Mouse (Mus musculus) C2C12 (cell line): ENCODE results near the gene Exosc3. TPM values are rescaled to one million over a fixed set of nuclear protein-coding genes. Genes with fewer than 3 reads are reported as not detected.
A peak's percentile ranks its signal among the peaks of the same experiment; 100 is the strongest.
"Not testable (repeated sequence)": the region's sequence is repeated elsewhere in the genome, so short reads cannot be mapped to it uniquely, and the experiment has no call there.

Experiments
- H3K27me3 ChIP-seq: one replicate; pipeline ENCODE4 v1.6.1; 2011; ENCODE audit not compliant: control insufficient read depth, insufficient read depth, insufficient read length
- H3K36me3 ChIP-seq: one replicate; pipeline ENCODE4 v1.6.1; 2011; ENCODE audit not compliant: control insufficient read depth, insufficient read depth
- H3K4me3 ChIP-seq: one replicate; pipeline ENCODE4 v1.5.1; 2011; ENCODE audit warnings: mild to moderate bottlenecking, control low read depth; ENCODE audit not compliant: poor library complexity, insufficient read depth, severe bottlenecking
- H3K79me2 ChIP-seq: one replicate; pipeline ENCODE4 v1.6.1; 2011; ENCODE audit not compliant: control insufficient read depth, insufficient read depth
- H3K79me3 ChIP-seq: one replicate; pipeline ENCODE4 v1.6.1; 2011; ENCODE audit warnings: low read depth, control low read depth
- H3ac ChIP-seq: one replicate; pipeline ENCODE3; 2011; ENCODE audit warnings: low read depth; ENCODE audit not compliant: control insufficient read depth, insufficient read length
- CEBPB ChIP-seq: IDR thresholded peaks from one replicate; pipeline ENCODE4 v1.6.1; 2011; ENCODE audit warnings: low read depth, mild to moderate bottlenecking, control low read depth, moderate library complexity
- CTCF ChIP-seq: IDR thresholded peaks from one replicate; pipeline ENCODE4 v1.5.1; 2011; ENCODE audit not compliant: control insufficient read depth, insufficient read depth, insufficient read length
- FOSL1 ChIP-seq: IDR thresholded peaks from one replicate; pipeline ENCODE4 v1.8.0; 2011; ENCODE audit warnings: mild to moderate bottlenecking, low read length; ENCODE audit not compliant: poor library complexity, insufficient read depth, severe bottlenecking
- MAX ChIP-seq: IDR thresholded peaks from one replicate; pipeline ENCODE4 v1.6.1; 2011; ENCODE audit warnings: mild to moderate bottlenecking, control low read depth
- MYOD1 ChIP-seq: IDR thresholded peaks from one replicate; pipeline ENCODE4 v1.6.1; 2011; ENCODE audit warnings: low read depth; ENCODE audit not compliant: control insufficient read depth, insufficient read length
- MYOG ChIP-seq: IDR thresholded peaks from one replicate; pipeline ENCODE4 v1.6.1; 2011; ENCODE audit not compliant: control insufficient read depth, insufficient read length; ENCODE audit errors: extremely low read depth
- USF1 ChIP-seq: IDR thresholded peaks from one replicate; pipeline ENCODE4 v1.6.1; 2011; ENCODE audit warnings: low read depth, mild to moderate bottlenecking, control low read depth, moderate library complexity
- long read RNA-seq, 2 experiments: library from polyadenylated mRNA; unstranded; transcript quantifications; one replicate each; pipeline ENCODE4 v2.0.0; 2019 to 2020
- polyA plus RNA-seq: library from polyadenylated mRNA; unstranded; fragments of >200 nt; fragmentation: generic; extraction: Trizol; gene quantifications from one replicate; pipeline ENCODE4 v1.2.1, GENCODE M21; 2012; ENCODE audit warnings: missing spikeins

The Exosc3 gene
- 55.3 TPM for polyA plus RNA-seq
- long read RNA-seq, experiment 1, transcript Exosc3-201 (4 exons, 1,077 nt) = major isoform, 40 of 43 reads
- long read RNA-seq, experiment 1, partial matches to known transcripts = 1 of 43 reads
- long read RNA-seq, experiment 1, other reads (novel, unspliced or antisense) = 1 of 43 reads
- long read RNA-seq, experiment 2, transcript Exosc3-201 (4 exons, 1,077 nt) = major isoform, 35 of 36 reads
- long read RNA-seq, experiment 2, partial matches to known transcripts = 1 of 36 reads
- long read RNA-seq, experiment 2, other reads (novel, unspliced or antisense) = 0 of 36 reads

DNA sequence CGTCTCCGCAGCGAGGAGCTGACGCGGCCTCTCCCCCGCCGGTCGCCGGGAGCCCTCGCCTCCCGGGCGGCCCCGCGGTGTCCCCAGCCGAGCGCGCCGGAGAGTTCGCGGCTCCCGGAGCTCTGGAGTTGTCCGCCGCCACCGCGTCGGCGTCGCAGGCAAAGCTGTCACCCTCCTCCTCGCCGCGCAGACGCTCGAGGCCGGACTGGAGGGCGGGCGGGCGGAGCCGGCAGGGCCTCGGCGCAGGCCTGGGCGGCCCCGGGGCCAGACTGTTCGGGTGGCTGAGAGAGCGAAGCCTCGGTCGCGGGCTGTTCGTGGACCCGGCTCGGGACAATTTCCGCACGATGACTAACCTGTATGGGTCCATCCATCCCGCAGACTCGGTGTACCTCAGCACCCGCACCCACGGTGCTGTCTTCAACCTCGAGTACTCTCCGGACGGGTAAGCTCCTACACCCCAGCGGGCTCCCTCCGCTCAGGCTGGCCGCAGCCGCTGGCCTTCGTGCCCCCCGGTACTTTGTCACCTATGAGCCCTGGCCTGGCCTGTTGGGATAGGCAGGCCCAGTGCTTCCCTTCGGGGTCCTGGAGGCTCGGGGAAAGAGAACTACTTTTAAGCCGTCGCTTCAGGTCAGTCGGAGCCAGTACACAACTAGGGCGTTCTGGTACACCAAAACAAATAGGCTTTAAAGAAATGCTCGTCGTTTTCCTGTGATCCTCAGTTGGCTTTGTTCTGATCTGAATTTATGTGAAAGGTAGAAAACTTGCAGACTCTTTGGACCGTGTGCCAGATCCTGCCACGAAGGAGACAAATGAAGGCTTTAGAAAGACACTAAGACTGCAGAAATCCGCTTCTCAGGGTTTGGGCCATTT, at the start of gene Exosc3:
Gene Exosc3 (minus strand): TSS at position 447 of the 870 bp plus-strand sequence.
- TF ChIP-seq USF1 = no peak
- no peak for TF ChIP-seq CEBPB
- no peak for TF ChIP-seq MYOD1
- no peak for TF ChIP-seq FOSL1
- TF ChIP-seq MAX = no peak
- no peak for TF ChIP-seq MYOG
- no peak for TF ChIP-seq CTCF
- Histone ChIP-seq H3ac (peak within 1 kb of the TSS; percentile 96), H3K36me3 (peaks cover 27% of the 10 kb centered on the region), H3K79me2 (peaks cover 55% of the 10 kb centered on the region), H3K4me3 (peak within 1 kb of the TSS; percentile 75), H3K27me3 (no peaks in the 10 kb centered on the region), H3K79me3 (peaks cover 44% of the 10 kb centered on the region)

DNA sequence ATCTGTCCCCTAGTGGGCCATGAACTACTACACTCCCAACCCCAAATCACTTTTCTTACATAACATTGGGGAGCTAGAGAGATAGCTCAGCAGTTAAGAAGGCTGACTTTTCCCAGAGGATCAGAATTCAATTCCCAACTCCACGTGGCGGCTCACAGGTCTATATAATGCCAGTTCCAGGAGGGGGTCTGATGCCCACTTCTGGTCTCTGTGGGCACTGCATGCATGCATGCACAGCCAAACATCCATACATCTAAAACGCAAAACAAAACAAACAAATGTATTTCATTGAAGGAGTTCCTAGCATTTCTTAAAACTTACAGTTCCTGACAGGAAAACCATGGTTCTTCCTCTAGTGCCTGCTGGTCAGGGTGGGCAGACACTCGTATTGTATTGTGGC, 49.6 kb upstream of the Exosc3 start:
- H3K79me2 ChIP-seq = no peaks in the 10 kb centered on the region
- no peaks in the 10 kb centered on the region for H3K36me3 ChIP-seq
- TF ChIP-seq USF1 = no peak
- TF ChIP-seq FOSL1 = no peak
- TF ChIP-seq MAX = no peak
- no peak for TF ChIP-seq MYOD1
- TF ChIP-seq CTCF = no peak
- TF ChIP-seq CEBPB = no peak
- TF ChIP-seq MYOG = no peak
- peaks cover 2% of the 10 kb centered on the region for H3K79me3 ChIP-seq
- H3K27me3 ChIP-seq = no peaks in the 10 kb centered on the region
- no peak overlapping the region for H3ac ChIP-seq
- no peak overlapping the region for H3K4me3 ChIP-seq

DNA sequence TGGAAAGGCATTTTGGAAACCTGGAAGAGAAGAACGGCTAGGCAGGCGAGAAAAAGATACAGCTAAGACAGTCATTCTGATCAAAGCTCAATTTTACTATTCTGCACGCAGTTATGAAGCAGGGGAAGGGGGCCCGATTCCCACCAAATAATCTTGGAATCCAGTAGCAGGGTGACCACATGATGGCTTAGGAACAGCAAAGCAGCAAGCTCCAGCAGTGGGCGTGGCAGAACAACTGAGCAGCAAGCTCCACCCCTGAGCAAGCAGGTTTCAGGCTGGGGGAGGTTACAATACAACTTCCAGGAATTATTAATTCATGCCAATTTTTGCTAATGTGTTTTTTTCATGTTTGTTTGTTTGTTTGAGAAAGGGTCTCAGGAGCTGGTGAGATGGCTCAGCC, 44.8 kb upstream of the Exosc3 start:
- H3K36me3 ChIP-seq, H3K27me3 ChIP-seq, H3K4me3 ChIP-seq, H3ac ChIP-seq, H3K79me3 ChIP-seq, H3K79me2 ChIP-seq: not testable (repeated sequence)

DNA sequence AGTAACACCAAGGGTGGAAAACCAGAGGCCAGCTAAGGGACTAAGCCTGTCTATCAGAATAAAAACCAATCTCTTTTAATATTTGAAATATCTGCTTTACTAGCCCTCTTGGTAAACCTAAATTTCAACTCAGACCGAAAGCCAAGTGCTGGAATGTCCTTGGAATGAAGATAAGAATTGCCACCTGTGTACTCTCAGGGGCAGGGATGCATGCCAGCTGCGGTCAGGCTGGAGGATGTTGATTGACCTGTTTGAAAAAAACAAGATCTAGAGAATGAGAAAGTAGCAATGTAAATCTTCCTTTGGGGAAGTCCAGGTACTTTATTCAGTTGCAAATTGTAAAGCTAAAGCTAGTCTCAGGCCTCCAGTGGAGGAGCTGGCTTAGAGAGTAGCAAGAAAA, 39.6 kb upstream of the Exosc3 start:
- H3K79me2 ChIP-seq, H3ac ChIP-seq, H3K79me3 ChIP-seq, H3K4me3 ChIP-seq, H3K36me3 ChIP-seq, H3K27me3 ChIP-seq: not testable (repeated sequence)

DNA sequence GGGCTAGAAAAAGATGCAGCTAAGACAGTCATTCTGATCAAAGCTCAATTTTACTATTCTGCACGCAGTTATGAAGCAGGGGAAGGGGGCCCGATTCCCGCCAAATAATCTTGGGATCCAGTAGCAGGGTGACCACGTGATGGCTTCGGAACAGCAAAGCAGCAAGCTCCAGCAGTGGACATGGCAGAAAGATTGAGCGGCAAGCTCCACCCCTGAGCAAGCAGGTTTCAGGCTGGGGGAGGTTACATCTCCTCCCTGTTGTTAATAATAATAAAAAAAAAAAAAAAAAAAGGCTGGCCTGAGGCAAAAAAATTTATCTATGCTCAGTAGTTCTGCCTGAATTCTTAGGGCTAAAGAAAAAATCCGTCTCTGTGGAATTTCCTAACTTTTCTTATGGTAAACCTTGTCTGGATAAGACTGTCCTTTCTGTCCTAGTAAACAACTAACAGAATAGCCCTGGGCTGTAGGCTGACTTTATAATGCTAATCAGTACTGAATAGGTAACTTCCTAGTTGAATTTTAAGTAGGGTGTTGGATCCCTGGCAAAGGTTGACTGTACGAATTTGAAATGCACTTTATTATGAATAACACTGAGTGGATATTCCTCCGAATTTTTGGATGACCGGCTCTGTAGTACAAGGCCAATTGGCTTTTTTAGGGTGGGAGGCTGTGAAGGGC, 38.5 kb upstream of the Exosc3 start:
- not testable (repeated sequence) for H3K4me3 ChIP-seq, H3K27me3 ChIP-seq, H3ac ChIP-seq, H3K79me3 ChIP-seq, H3K79me2 ChIP-seq
- H3K36me3 ChIP-seq = peaks cover 14% of the 10 kb centered on the region

DNA sequence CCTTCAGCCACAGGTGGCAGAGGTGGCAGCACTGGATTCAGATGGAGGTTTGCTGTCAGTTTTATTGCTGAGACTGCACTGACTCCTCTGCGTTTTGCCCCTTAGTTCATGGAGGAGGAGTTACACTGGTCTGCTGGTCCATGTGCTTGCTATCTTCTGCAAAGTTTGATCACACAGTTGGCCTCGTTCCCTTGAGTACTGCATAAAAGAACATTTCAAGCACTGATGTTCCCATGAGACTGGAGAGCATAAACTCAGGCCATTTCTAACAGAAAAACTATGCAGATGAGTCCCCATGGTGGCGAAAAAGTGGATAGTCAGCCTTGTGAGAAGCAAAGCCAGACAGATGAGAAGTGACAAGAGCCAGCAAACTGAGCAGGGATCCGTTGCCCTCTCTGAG, 34.0 kb upstream of the Exosc3 start:
- no peaks in the 10 kb centered on the region for H3K79me2 ChIP-seq
- no peak overlapping the region for H3K4me3 ChIP-seq
- no peak overlapping the region for H3ac ChIP-seq
- no peaks in the 10 kb centered on the region for H3K79me3 ChIP-seq
- H3K27me3 ChIP-seq = no peaks in the 10 kb centered on the region
- no peak for TF ChIP-seq CEBPB
- no peak for TF ChIP-seq CTCF
- TF ChIP-seq FOSL1 = no peak
- TF ChIP-seq USF1 = no peak
- no peak for TF ChIP-seq MAX
- no peak for TF ChIP-seq MYOG
- TF ChIP-seq MYOD1 = no peak
- H3K36me3 ChIP-seq = peaks cover 49% of the 10 kb centered on the region
